Mouse (Mus musculus): ENCODE data around the gene Sec24c.

Sec24c gene

GRCm38 (mm10) chr14:20735052-20735451 lies 60.9 kb downstream of the Sec24c start:
- no peak for DNase-seq (ENCODE audit: low spot score)

DNA sequence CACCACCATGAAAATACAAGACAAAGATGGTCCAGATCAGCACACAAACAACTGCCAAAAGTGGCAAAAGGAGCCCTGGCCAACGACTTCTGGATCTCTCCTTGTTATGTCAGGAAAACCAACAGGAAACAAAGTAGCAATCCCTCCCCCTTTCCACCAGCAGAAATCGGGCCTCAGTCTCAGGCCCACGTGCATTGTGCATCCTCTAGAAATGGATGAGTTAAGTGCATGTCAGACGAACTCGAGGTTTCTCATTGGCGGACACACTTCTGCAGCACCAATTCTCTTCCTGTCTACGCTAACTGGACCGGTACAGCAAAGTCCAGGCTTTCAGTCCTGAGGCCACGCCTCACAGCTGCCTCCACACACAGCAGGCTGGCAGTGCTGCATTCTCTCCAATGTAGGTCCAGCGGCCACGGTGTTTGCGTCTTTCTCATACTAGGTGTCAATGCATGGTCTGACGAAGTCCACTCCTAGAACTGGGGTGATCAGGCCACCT lies 61.8 kb downstream of the Sec24c start:
- DNase-seq (ENCODE audit: low spot score), result no peak

DNA sequence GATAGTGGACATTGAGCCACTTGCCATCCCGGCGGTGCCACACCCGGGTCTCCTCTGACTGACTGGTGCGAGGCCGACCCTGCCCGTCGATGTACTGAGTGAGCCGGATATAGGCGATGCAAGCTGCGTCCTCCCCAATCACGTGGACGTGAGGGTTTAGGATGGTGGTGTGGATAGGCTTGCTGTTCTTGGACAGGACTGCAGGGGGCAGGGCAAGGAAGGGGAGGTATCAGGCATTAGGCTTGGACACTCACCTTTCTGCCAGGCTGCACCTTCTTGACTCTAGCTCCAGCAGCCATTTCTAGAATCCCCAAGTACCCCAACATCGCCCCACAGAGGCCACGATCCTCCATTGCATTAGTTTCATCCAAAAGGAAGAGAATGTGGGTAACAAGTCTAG lies 63.2 kb downstream of the Sec24c start:
- DNase-seq (ENCODE audit: low spot score), result peak; percentile 61

- DNase-seq (ENCODE audit: low spot score), result no peak
Measured at GRCm38 (mm10) chr14:20738511-20738910, 64.4 kb downstream of the Sec24c start.

- peak; percentile 59 for DNase-seq (ENCODE audit: low spot score)
Measured at GRCm38 (mm10) chr14:20741301-20741700, 67.2 kb downstream of the Sec24c start.

GRCm38 (mm10) chr14:20743614-20744013 lies 69.5 kb downstream of the Sec24c start:
- no peak for DNase-seq (ENCODE audit: low spot score)
